Mouse (Mus musculus): ENCODE results near the gene Hlcs. TPM values are rescaled to one million over a fixed set of nuclear protein-coding genes. Genes with fewer than 3 reads are reported as not detected.
"Not testable (repeated sequence)": the region's sequence is repeated elsewhere in the genome, so short reads cannot be mapped to it uniquely, and the experiment has no call there.

Hlcs gene
- polyA plus RNA-seq, 2 experiments, result 1.3 to 1.7 TPM

DNA sequence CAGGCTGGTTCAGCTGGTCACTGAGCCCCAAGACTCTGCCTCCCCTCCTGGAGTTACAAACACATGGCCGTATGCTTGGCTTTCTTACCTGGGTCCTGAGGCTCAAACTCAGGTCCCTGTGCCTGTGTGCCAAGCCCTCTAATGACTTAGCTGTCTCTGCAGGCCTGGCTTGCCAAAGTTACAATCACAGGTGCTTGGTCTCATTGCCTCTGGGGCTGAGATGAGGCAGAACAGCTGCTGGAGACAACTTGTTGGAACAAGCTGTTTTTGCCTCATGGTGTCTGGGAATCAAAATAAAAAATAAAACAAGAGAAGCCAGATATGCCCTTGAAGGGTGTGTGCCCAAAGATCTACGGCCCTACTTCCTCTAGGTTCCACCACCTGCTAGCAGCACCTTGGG, 35.4 kb upstream of the Hlcs start:
- 65% methylated on average over 2 of the region's 2 CpGs for WGBS (ENCODE audit: insufficient replicate concordance)
- Histone ChIP-seq H3K9me3 (ENCODE audit: control insufficient read depth, low read length) (no peaks in the 10 kb centered on the region), H3K4me3 (ENCODE audit: insufficient read depth in 1 of 2, low read depth in 2 of 2, low read length in 2 of 2) (no peak overlapping the region), H3K9ac (replicated peaks) (no peak overlapping the region), H3K4me2 (ENCODE audit: low read depth) (no peak overlapping the region), H3K36me3 (replicated peaks; ENCODE audit: control insufficient read depth, insufficient read depth, low read depth) (no peaks in the 10 kb centered on the region), H3K27ac (no peak overlapping the region), H3K27me3 (ENCODE audit: control insufficient read depth, insufficient read depth, low read length) (no peaks in the 10 kb centered on the region), H3K4me1 (replicated peaks; ENCODE audit: control insufficient read depth in 2 of 2, insufficient read depth in 2 of 2, low read length in 1 of 2) (no peaks in the 10 kb centered on the region)
- TF ChIP-seq EP300 (IDR thresholded peaks at IDR 0.05; ENCODE audit: low read depth), result no peak
- TF ChIP-seq CTCF (IDR thresholded peaks at IDR 0.05; ENCODE audit: low read depth), result no peak
- ATAC-seq (ENCODE audit: insufficient read depth), result no peak
- DNase-seq (ENCODE audit: low read depth in 3 of 3, low spot score in 3 of 3), result no peak

DNA sequence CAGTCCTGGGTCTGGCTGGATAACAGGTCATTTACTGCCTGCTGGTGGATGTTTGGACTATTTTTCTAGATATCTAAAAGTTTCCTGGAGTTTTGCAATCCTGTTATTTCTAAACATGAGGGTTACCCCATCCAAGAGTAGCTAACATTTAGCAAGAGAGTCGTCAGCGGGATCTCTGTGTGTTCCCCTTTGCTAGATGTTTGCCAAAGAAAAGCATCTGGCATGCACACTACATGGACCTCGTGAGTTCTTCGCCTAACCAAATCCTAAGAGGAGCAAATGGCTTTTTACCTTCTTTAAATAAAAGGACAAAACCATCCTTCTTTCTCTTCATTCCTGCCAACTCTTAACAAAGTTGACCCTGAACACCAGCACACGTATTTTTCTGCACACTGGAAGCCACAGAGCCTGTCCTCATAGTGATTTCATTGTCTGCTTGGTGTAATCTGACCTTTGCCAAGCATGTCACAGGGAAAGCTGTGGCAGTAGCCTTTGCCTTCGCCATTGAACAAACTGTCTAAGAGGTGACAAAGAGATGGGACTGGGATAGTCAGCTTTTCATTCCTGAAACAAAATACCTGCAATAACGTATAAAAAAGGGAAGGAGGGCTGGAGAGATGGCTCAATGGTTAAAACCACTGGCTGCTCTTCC, 33.8 kb upstream of the Hlcs start:
- Histone ChIP-seq H3K9ac (replicated peaks) (no peak overlapping the region), H3K27me3 (ENCODE audit: control insufficient read depth, insufficient read depth, low read length) (no peaks in the 10 kb centered on the region), H3K36me3 (replicated peaks; ENCODE audit: control insufficient read depth, insufficient read depth, low read depth) (no peaks in the 10 kb centered on the region), H3K4me1 (replicated peaks; ENCODE audit: control insufficient read depth in 2 of 2, insufficient read depth in 2 of 2, low read length in 1 of 2) (no peaks in the 10 kb centered on the region), H3K9me3 (ENCODE audit: control insufficient read depth, low read length) (no peaks in the 10 kb centered on the region), H3K4me3 (ENCODE audit: insufficient read depth in 1 of 2, low read depth in 2 of 2, low read length in 2 of 2) (no peak overlapping the region), H3K4me2 (ENCODE audit: low read depth) (no peak overlapping the region), H3K27ac (no peak overlapping the region)
- TF ChIP-seq EP300 (IDR thresholded peaks at IDR 0.05; ENCODE audit: low read depth), result no peak
- no peak for TF ChIP-seq CTCF (IDR thresholded peaks at IDR 0.05; ENCODE audit: low read depth)
- ATAC-seq (ENCODE audit: insufficient read depth) (no peak), DNase-seq (ENCODE audit: low read depth in 3 of 3, low spot score in 3 of 3) (no peak)
- 55% methylated on average over 7 of the region's 7 CpGs for WGBS (ENCODE audit: insufficient replicate concordance)

DNA sequence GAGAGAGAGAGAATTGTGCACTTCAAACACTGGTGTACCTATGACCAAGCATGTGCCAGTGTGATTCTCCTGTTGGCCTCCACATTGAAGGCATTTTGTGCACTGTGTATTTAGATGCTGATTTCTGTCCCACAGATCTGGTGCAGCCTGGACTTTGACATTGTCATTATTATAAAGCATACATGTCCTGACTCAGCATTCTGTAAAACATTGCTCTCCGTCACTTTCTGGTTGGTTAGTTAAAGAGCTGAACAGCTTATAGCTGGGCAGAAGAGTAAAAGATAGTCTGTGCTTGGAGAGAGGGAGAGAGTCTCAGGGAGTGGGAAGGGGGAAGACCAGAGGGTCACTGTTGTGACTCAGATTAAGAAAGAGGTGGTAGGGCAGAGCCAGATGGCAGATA, 32.4 kb upstream of the Hlcs start:
- Histone ChIP-seq H3K36me3 (replicated peaks; ENCODE audit: control insufficient read depth, insufficient read depth, low read depth) (no peaks in the 10 kb centered on the region), H3K9ac (replicated peaks) (no peak overlapping the region), H3K9me3 (ENCODE audit: control insufficient read depth, low read length) (no peaks in the 10 kb centered on the region), H3K27ac (no peak overlapping the region), H3K4me1 (replicated peaks; ENCODE audit: control insufficient read depth in 2 of 2, insufficient read depth in 2 of 2, low read length in 1 of 2) (no peaks in the 10 kb centered on the region), H3K4me2 (ENCODE audit: low read depth) (no peak overlapping the region), H3K4me3 (ENCODE audit: insufficient read depth in 1 of 2, low read depth in 2 of 2, low read length in 2 of 2) (no peak overlapping the region), H3K27me3 (ENCODE audit: control insufficient read depth, insufficient read depth, low read length) (no peaks in the 10 kb centered on the region)
- no peak for TF ChIP-seq EP300 (IDR thresholded peaks at IDR 0.05; ENCODE audit: low read depth)
- no peak for TF ChIP-seq CTCF (IDR thresholded peaks at IDR 0.05; ENCODE audit: low read depth)
- ATAC-seq (ENCODE audit: insufficient read depth), result no peak
- DNase-seq (ENCODE audit: low read depth in 3 of 3, low spot score in 3 of 3), result no peak
- WGBS (ENCODE audit: insufficient replicate concordance), result 45% methylated on average over 1 of the region's 1 CpGs

DNA sequence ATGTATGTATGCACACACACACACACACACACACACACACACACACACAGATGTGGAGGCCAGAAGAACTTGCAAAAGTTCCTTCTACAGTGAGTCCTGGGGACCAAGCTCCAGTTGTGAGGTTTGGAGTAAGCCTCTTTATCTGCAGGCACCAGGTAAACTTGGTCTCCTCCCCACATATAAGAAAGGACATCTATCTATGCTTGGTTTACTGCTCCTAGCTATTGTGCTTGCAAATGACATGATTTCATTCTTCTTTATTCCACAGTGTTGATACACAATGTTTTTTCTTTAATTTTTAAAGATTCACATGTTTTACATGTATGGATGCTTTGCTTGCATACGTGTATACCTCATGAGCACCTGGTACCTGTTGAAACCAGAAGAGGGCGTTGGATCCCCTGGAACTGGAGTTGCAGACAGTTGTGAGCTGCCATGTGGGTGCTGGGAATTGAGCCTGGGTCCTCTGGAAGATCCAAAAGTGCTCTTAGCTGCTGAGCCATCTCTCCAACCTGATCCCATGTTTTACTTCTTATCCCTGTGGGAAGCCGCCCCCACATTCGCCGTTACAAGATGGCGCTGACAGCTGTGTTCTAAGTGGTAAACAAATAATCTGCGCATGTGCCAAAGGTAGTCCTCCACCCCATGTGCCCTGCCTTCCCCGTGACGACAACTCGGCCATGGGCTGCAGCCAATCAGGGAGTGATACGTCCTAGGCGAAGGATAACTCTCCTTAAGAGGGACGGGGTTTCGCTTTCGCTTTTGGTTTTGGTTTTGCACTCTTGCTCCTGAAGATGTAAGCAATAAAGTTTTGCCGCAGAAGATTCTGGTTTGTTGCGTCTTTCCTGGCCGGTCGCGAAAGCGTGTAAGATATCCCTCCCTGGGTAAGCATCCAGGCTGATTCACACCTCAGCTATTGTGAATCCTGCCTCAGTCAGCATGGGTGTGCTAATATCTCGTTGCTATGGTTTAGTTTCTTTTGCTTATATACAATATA, 26.1 kb upstream of the Hlcs start:
- 79% methylated on average over 18 of the region's 22 CpGs for WGBS (ENCODE audit: insufficient replicate concordance)
- H3K27me3 ChIP-seq (ENCODE audit: control insufficient read depth, insufficient read depth, low read length); DNase-seq (ENCODE audit: low read depth in 3 of 3, low spot score in 3 of 3); H3K27ac ChIP-seq; ATAC-seq (ENCODE audit: insufficient read depth); H3K4me2 ChIP-seq (ENCODE audit: low read depth); H3K9me3 ChIP-seq (ENCODE audit: control insufficient read depth, low read length); H3K36me3 ChIP-seq (replicated peaks; ENCODE audit: control insufficient read depth, insufficient read depth, low read depth); H3K4me1 ChIP-seq (replicated peaks; ENCODE audit: control insufficient read depth in 2 of 2, insufficient read depth in 2 of 2, low read length in 1 of 2); H3K9ac ChIP-seq (replicated peaks); H3K4me3 ChIP-seq (ENCODE audit: insufficient read depth in 1 of 2, low read depth in 2 of 2, low read length in 2 of 2): not testable (repeated sequence)

DNA sequence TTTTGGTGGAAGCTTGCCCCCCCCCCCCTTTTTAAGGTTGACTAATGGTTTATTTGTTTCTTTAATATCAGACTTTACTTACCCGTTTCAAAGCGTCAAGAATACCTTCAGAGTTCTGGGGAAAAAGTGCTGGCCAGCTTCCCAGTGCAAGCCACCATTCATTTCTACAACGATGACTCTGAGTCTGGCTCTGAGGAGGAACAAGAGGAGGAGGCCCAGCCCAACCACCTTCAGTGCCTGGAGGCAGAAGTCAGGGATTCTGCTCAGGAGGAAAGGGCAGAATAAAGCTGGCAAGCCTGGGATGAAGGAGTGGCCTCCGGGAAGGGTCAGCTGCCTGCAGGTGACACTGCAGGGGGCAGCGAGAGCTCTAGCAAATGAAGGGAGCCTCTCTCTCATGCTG, 22.3 kb upstream of the Hlcs start:
- ATAC-seq (ENCODE audit: insufficient read depth) (no peak), DNase-seq (ENCODE audit: low read depth in 3 of 3, low spot score in 3 of 3) (no peak)
- no peaks in the 10 kb centered on the region for H3K9me3 ChIP-seq (ENCODE audit: control insufficient read depth, low read length)
- H3K4me2 ChIP-seq (ENCODE audit: low read depth), result no peak overlapping the region
- 58% methylated on average over 5 of the region's 5 CpGs for WGBS (ENCODE audit: insufficient replicate concordance)
- no peaks in the 10 kb centered on the region for H3K4me1 ChIP-seq (replicated peaks; ENCODE audit: control insufficient read depth in 2 of 2, insufficient read depth in 2 of 2, low read length in 1 of 2)
- no peaks in the 10 kb centered on the region for H3K27me3 ChIP-seq (ENCODE audit: control insufficient read depth, insufficient read depth, low read length)
- no peak for TF ChIP-seq EP300 (IDR thresholded peaks at IDR 0.05; ENCODE audit: low read depth)
- H3K27ac ChIP-seq, result no peak overlapping the region
- H3K9ac ChIP-seq (replicated peaks), result no peak overlapping the region
- no peak overlapping the region for H3K4me3 ChIP-seq (ENCODE audit: insufficient read depth in 1 of 2, low read depth in 2 of 2, low read length in 2 of 2)
- H3K36me3 ChIP-seq (replicated peaks; ENCODE audit: control insufficient read depth, insufficient read depth, low read depth), result no peaks in the 10 kb centered on the region
